Mouse (Mus musculus) heart, postnatal 0 days (tissue): ENCODE measurements at regions not wholly inside any gene's neighbourhood (a gene's known extent, or its start where the extent isn't known, plus 50 kb on each side); places are given as distances from the start of the nearest gene placed in this dataset.

Experiments
- ATAC-seq: fragments of 200-750 bp; cut with Nextera tagmentation; 2 replicates; pipeline ENCODE4 v1.8.0; 2017; ENCODE audit warnings: low read depth, moderate number of reproducible peaks, moderate library complexity; ENCODE audit not compliant: insufficient read depth
- DNase-seq: peaks from one replicate; pipeline ENCODE4 v3.0.0-alpha.2; 2016; ENCODE audit warnings: low spot score
- H3K27ac ChIP-seq: fragments of 300-500 bp; sonication (generic); 2 replicates; pipeline ENCODE4 v1.5.1; 2014; ENCODE audit warnings: low read depth, mild to moderate bottlenecking
- H3K27me3 ChIP-seq: fragments of 300-500 bp; sonication (generic); 2 replicates; pipeline ENCODE4 v1.6.1; 2014; ENCODE audit warnings: low read length, mixed read lengths; ENCODE audit not compliant: control insufficient read depth, insufficient read depth
- H3K36me3 ChIP-seq: fragments of 300-500 bp; sonication (generic); replicated peaks from 2 replicates; pipeline ENCODE4 v1.6.1; 2014; ENCODE audit warnings: low read length, mixed read lengths; ENCODE audit not compliant: control insufficient read depth, insufficient read depth
- H3K4me1 ChIP-seq: fragments of 300-500 bp; sonication (generic); 2 replicates; pipeline ENCODE4 v1.6.1; 2014; ENCODE audit warnings: antibody characterized with exemption; ENCODE audit not compliant: control insufficient read depth, insufficient read depth
- H3K4me2 ChIP-seq: fragments of 300-500 bp; sonication (generic); 2 replicates; pipeline ENCODE4 v1.6.1; 2014; ENCODE audit warnings: low read depth, mild to moderate bottlenecking, low read length, moderate library complexity
- H3K4me3 ChIP-seq: fragments of 300-500 bp; sonication (generic); 2 replicates; pipeline ENCODE4 v1.5.1; 2014; ENCODE audit warnings: low read depth, low read length
- H3K9ac ChIP-seq: fragments of 300-500 bp; sonication (generic); replicated peaks from 2 replicates; pipeline ENCODE4 v1.6.1; 2014; ENCODE audit warnings: low read depth, low read length, mixed read lengths
- H3K9me3 ChIP-seq: fragments of 300-500 bp; sonication (generic); replicated peaks from 2 replicates; pipeline ENCODE4 v1.6.1; 2016; ENCODE audit warnings: low read length; ENCODE audit not compliant: control insufficient read depth
- CTCF ChIP-seq: IDR thresholded peaks from 2 replicates; pipeline ENCODE4 v1.5.1; 2016; ENCODE audit warnings: antibody characterized with exemption, control low read depth, low read depth
- EP300 ChIP-seq: IDR thresholded peaks from 2 replicates; pipeline ENCODE4 v1.6.1; 2016; ENCODE audit warnings: antibody characterized with exemption, low read depth
- WGBS: fragments of 180-500 bp; shearing (Covaris S2); extraction: QIAGEN DNeasy Blood & Tissue Kit; methylation state at CpG from one replicate; pipeline ENCODE4 v1.1.7; 2014; 5-methylcytosine and 5-hydroxymethylcytosine counted together

DNA sequence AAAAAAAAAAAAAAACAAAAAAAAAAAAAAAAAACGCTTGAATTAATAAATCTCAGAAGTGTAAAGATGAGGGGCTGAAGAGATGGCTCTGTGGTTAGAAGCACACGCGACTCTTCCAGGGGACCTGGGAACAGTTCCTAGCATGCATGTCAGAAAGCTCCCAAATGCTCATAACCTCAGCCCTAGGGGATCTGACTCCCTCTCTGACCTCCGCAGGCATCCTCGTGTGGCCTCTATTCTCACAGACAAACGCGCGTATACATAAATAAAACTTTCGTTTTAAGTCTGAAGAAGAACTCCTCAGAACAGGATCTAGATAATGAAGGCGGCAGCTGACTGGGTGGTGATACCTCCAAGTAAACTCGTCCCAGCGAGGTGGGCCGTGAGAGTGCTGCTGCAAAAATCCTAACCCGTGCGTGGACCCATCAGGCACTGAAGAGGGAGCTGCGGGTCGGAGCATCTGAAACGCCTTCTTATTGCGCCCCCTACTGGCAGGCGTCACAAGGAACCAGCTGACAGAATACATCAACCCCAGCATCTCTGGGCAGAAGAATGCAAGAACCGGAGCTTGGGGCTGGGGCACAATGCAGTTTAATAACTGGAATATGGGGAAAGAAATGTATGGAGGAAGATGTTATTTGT, 266.2 kb downstream of the Pdcd6ip start:
- Histone ChIP-seq H3K4me3 (peak overlapping the region; percentile 43), H3K9me3 (no peaks in the 10 kb centered on the region), H3K36me3 (no peaks in the 10 kb centered on the region), H3K4me1 (no peaks in the 10 kb centered on the region), H3K4me2 (peak overlapping the region; percentile 59), H3K9ac (no peak overlapping the region), H3K27me3 (no peaks in the 10 kb centered on the region), H3K27ac (no peak overlapping the region)
- ATAC-seq (peak; percentile 72; the same call in 1 of the 2 replicates), DNase-seq (peak; percentile 57)
- 6% methylated on average over 21 of the region's 21 CpGs for WGBS
- TF ChIP-seq EP300 (no peak), CTCF (peak; percentile 91)

DNA sequence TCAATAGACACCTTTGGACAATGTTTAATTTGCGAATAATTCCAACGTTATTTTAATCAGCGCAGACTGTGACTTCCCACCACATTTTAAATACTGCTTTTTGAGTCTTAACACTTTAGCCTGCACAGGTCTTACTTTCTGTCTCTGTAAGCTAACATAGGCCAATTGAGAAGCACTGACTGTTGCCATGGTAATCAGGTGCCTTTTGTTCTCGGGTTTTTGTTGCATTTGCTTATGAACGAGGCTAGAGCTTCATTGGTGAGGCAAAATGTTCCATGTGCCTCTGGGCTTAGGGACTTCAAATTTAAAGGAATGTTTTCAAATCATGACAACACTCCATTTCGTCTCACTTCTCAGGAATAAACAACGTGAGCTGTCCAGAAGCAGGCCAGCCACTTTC, 269.7 kb downstream of the Pdcd6ip start:
- Histone ChIP-seq H3K27ac (no peak overlapping the region), H3K4me1 (no peaks in the 10 kb centered on the region), H3K9ac (no peak overlapping the region), H3K36me3 (no peaks in the 10 kb centered on the region), H3K27me3 (no peaks in the 10 kb centered on the region), H3K4me2 (no peak overlapping the region), H3K4me3 (no peak overlapping the region), H3K9me3 (no peaks in the 10 kb centered on the region)
- DNase-seq (no peak), ATAC-seq (no peak)
- WGBS: 66% methylated on average over 7 of the region's 7 CpGs
- TF ChIP-seq EP300 (no peak), CTCF (no peak)

DNA sequence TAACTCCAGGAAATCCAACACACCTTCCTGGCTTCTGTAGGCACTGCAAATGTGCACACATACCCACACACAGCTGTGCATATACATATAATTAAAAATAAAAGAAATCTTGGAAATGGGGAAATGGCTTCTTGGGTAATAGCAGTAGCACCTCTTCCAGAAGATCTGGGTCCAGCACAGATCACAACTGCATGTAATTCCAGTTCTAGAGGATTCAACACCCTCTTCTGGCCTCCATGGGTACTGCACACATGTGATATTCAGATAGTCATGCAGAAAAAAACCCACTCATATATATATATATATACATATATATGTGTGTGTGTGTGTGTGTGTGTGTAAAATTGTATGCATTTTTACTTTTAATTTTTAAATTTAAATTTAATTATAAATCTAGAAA, 272.1 kb downstream of the Pdcd6ip start:
- no peak overlapping the region for H3K4me3 ChIP-seq
- peak; percentile 25; the same call in 1 of the 2 replicates for TF ChIP-seq CTCF
- no peak for TF ChIP-seq EP300
- no peak overlapping the region for H3K4me2 ChIP-seq
- ATAC-seq: no peak
- DNase-seq: no peak
- H3K36me3 ChIP-seq: no peaks in the 10 kb centered on the region
- H3K9me3 ChIP-seq: no peaks in the 10 kb centered on the region
- no peak overlapping the region for H3K9ac ChIP-seq
- H3K27ac ChIP-seq: no peak overlapping the region
- no peaks in the 10 kb centered on the region for H3K4me1 ChIP-seq
- H3K27me3 ChIP-seq: no peaks in the 10 kb centered on the region

DNA sequence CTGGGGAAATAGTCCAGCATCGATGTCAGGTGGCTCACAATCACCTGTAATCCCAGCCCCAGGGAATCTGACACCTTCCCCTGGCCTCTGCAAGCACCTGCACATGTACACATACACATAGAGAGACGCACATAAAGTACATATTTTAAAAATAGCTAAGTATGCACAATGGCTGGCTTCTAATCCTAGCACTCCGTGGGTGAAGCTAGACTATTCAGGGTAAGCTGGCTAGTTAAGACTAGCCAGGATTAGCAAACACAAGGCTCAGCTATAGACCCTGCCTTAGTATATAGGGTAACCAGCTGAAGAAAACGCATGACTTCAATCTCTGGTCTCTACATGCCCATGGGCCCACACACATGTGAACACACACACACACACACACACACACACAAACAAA, 274.6 kb downstream of the Pdcd6ip start:
- H3K36me3 ChIP-seq: no peaks in the 10 kb centered on the region
- TF ChIP-seq CTCF (no peak), EP300 (no peak)
- no peaks in the 10 kb centered on the region for H3K4me1 ChIP-seq
- H3K27me3 ChIP-seq: no peaks in the 10 kb centered on the region
- DNase-seq (no peak), ATAC-seq (no peak)
- WGBS: 65% methylated on average over 4 of the region's 4 CpGs
- no peak overlapping the region for H3K4me2 ChIP-seq
- no peak overlapping the region for H3K9ac ChIP-seq
- no peak overlapping the region for H3K4me3 ChIP-seq
- H3K27ac ChIP-seq: no peak overlapping the region
- H3K9me3 ChIP-seq: no peaks in the 10 kb centered on the region

DNA sequence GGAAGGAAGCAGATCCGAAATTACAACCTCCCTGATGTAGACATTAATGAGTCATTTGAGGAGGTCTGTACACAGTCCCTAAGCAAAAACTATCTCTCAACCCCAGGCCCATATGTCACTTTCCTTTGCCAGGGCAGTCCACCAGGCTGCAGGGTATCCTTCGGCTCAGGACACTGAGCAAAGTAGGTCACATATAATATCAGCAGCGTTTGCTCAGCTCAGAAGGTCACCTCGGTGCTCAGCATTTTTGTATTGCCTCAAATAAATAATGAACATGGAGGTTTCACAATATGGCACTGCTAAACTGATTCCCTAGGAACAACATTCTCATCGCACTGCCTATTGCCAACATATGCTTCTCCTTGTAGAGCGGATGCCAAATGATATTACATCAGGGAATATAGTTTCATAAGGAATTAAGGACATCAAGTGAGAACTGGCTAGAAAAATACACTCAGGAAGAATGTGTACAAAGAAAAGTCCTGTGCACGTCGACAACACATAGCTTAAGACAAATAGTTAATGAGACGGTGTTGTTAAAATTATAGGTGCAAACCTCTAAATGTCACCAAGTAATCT, 275.4 kb downstream of the Pdcd6ip start:
- Histone ChIP-seq H3K9ac (no peak overlapping the region), H3K4me3 (no peak overlapping the region), H3K4me1 (no peaks in the 10 kb centered on the region), H3K27ac (no peak overlapping the region), H3K4me2 (no peak overlapping the region), H3K36me3 (no peaks in the 10 kb centered on the region), H3K27me3 (no peaks in the 10 kb centered on the region), H3K9me3 (no peaks in the 10 kb centered on the region)
- TF ChIP-seq CTCF: no peak
- TF ChIP-seq EP300: no peak
- ATAC-seq (no peak), DNase-seq (no peak)
- 81% methylated on average over 9 of the region's 9 CpGs for WGBS

DNA sequence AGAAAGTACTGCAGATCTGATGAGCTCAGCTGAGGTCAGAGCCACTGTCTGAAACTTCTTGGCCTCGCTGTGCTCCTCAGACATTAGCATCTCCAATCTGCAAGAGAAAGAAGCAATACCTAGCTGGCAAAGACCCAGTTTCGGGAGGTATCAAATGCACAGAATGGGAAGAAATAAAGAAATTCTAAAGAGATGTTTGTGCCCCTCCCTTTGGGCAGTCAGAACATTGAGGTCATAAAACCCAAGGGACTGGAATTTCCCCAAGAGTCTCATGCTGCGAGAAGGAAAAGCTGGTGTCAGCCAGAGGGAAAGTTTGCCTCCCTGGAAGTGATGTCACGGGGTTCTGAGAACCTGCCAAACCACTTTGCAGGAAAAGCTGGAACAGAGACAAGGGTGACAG, 277.6 kb downstream of the Pdcd6ip start:
- DNase-seq: no peak
- ATAC-seq: no peak
- no peak overlapping the region for H3K4me2 ChIP-seq
- 63% methylated on average over 4 of the region's 4 CpGs for WGBS
- no peaks in the 10 kb centered on the region for H3K9me3 ChIP-seq
- H3K4me3 ChIP-seq: no peak overlapping the region
- TF ChIP-seq CTCF: no peak
- no peak for TF ChIP-seq EP300
- no peaks in the 10 kb centered on the region for H3K27me3 ChIP-seq
- no peak overlapping the region for H3K27ac ChIP-seq
- no peaks in the 10 kb centered on the region for H3K36me3 ChIP-seq
- H3K4me1 ChIP-seq: no peaks in the 10 kb centered on the region
- H3K9ac ChIP-seq: no peak overlapping the region
